Mouse (Mus musculus) C2C12 (cell line): ENCODE measurements around the gene Trim67. TPM values are rescaled to one million over a fixed set of nuclear protein-coding genes. Genes with fewer than 3 reads are reported as not detected.

ENCODE experiments used
- H3K27me3 ChIP-seq: one replicate; pipeline ENCODE4 v1.6.1; 2011; ENCODE audit not compliant: control insufficient read depth, insufficient read depth, insufficient read length
- H3K36me3 ChIP-seq: one replicate; pipeline ENCODE4 v1.6.1; 2011; ENCODE audit not compliant: control insufficient read depth, insufficient read depth
- H3K4me3 ChIP-seq: one replicate; pipeline ENCODE4 v1.5.1; 2011; ENCODE audit warnings: mild to moderate bottlenecking, control low read depth; ENCODE audit not compliant: poor library complexity, insufficient read depth, severe bottlenecking
- H3K79me2 ChIP-seq: one replicate; pipeline ENCODE4 v1.6.1; 2011; ENCODE audit not compliant: control insufficient read depth, insufficient read depth
- H3K79me3 ChIP-seq: one replicate; pipeline ENCODE4 v1.6.1; 2011; ENCODE audit warnings: low read depth, control low read depth
- H3ac ChIP-seq: one replicate; pipeline ENCODE3; 2011; ENCODE audit warnings: low read depth; ENCODE audit not compliant: control insufficient read depth, insufficient read length
- CEBPB ChIP-seq: IDR thresholded peaks from one replicate; pipeline ENCODE4 v1.6.1; 2011; ENCODE audit warnings: low read depth, mild to moderate bottlenecking, control low read depth, moderate library complexity
- CTCF ChIP-seq: IDR thresholded peaks from one replicate; pipeline ENCODE4 v1.5.1; 2011; ENCODE audit not compliant: control insufficient read depth, insufficient read depth, insufficient read length
- FOSL1 ChIP-seq: IDR thresholded peaks from one replicate; pipeline ENCODE4 v1.8.0; 2011; ENCODE audit warnings: mild to moderate bottlenecking, low read length; ENCODE audit not compliant: poor library complexity, insufficient read depth, severe bottlenecking
- MAX ChIP-seq: IDR thresholded peaks from one replicate; pipeline ENCODE4 v1.6.1; 2011; ENCODE audit warnings: mild to moderate bottlenecking, control low read depth
- MYOD1 ChIP-seq: IDR thresholded peaks from one replicate; pipeline ENCODE4 v1.6.1; 2011; ENCODE audit warnings: low read depth; ENCODE audit not compliant: control insufficient read depth, insufficient read length
- MYOG ChIP-seq: IDR thresholded peaks from one replicate; pipeline ENCODE4 v1.6.1; 2011; ENCODE audit not compliant: control insufficient read depth, insufficient read length; ENCODE audit errors: extremely low read depth
- USF1 ChIP-seq: IDR thresholded peaks from one replicate; pipeline ENCODE4 v1.6.1; 2011; ENCODE audit warnings: low read depth, mild to moderate bottlenecking, control low read depth, moderate library complexity
- long read RNA-seq, 2 experiments: library from polyadenylated mRNA; unstranded; transcript quantifications; one replicate each; pipeline ENCODE4 v2.0.0; 2019 to 2020
- polyA plus RNA-seq: library from polyadenylated mRNA; unstranded; fragments of >200 nt; fragmentation: generic; extraction: Trizol; gene quantifications from one replicate; pipeline ENCODE4 v1.2.1, GENCODE M21; 2012; ENCODE audit warnings: missing spikeins

Trim67 gene
- polyA plus RNA-seq, result not detected
- long read RNA-seq, experiment 1, result 0 reads
- long read RNA-seq, experiment 2, result 0 reads

GRCm38 (mm10) chr8:124792708-124793107 is at the start of gene Trim67:
Gene Trim67, plus strand, starts transcription at chr8:124793092.
- TF ChIP-seq CTCF (no peak), MAX (no peak), MYOD1 (no peak), MYOG (no peak), FOSL1 (no peak), CEBPB (no peak), USF1 (no peak)
- H3K27me3 ChIP-seq, result peaks cover 58% of the 10 kb centered on the region
- H3ac ChIP-seq, result peak within 1 kb of the TSS; percentile 46
- H3K36me3 ChIP-seq, result no peaks in the 10 kb centered on the region
- H3K4me3 ChIP-seq, result no peak within 1 kb of the TSS
- H3K79me3 ChIP-seq, result no peaks in the 10 kb centered on the region
- no peaks in the 10 kb centered on the region for H3K79me2 ChIP-seq

GRCm38 (mm10) chr8:124746661-124747060 is 46.2 kb upstream of the Trim67 start:
- Histone ChIP-seq H3K79me2 (no peaks in the 10 kb centered on the region), H3K79me3 (no peaks in the 10 kb centered on the region), H3K4me3 (no peak overlapping the region), H3K36me3 (no peaks in the 10 kb centered on the region), H3ac (no peak overlapping the region), H3K27me3 (peaks cover 41% of the 10 kb centered on the region)
- no peak for TF ChIP-seq USF1
- no peak for TF ChIP-seq CEBPB
- TF ChIP-seq MYOG, result no peak
- no peak for TF ChIP-seq MAX
- no peak for TF ChIP-seq FOSL1
- TF ChIP-seq CTCF, result no peak
- TF ChIP-seq MYOD1, result no peak

- H3K27me3 ChIP-seq, result peaks cover 74% of the 10 kb centered on the region
- no peaks in the 10 kb centered on the region for H3K79me2 ChIP-seq
- H3K79me3 ChIP-seq, result no peaks in the 10 kb centered on the region
- peak overlapping the region; percentile 32 for H3K4me3 ChIP-seq
- H3K36me3 ChIP-seq, result no peaks in the 10 kb centered on the region
- peak; percentile 33 for TF ChIP-seq CEBPB
- no peak for TF ChIP-seq FOSL1
- no peak for TF ChIP-seq MAX
- H3ac ChIP-seq, result peak overlapping the region; percentile 41
These were observed 41.7 kb upstream of the Trim67 start for GRCm38 (mm10) chr8:124751191-124751590.

- no peak for TF ChIP-seq FOSL1
- no peak for TF ChIP-seq USF1
- H3K79me2 ChIP-seq, result no peaks in the 10 kb centered on the region
- no peaks in the 10 kb centered on the region for H3K36me3 ChIP-seq
These were observed 41.2 kb upstream of the Trim67 start, which contains the start of gene Fam89a for GRCm38 (mm10) chr8:124751709-124752173. Gene Fam89a, minus strand, starts transcription at chr8:124751832.

GRCm38 (mm10) chr8:124752325-124752862 is 40.5 kb upstream of the Trim67 start:
- TF ChIP-seq USF1 (no peak), FOSL1 (no peak), MAX (no peak), MYOG (no peak), MYOD1 (no peak), CEBPB (no peak), CTCF (no peak)
- Histone ChIP-seq H3ac (no peak overlapping the region), H3K79me2 (no peaks in the 10 kb centered on the region), H3K36me3 (no peaks in the 10 kb centered on the region), H3K27me3 (peaks cover 65% of the 10 kb centered on the region), H3K79me3 (no peaks in the 10 kb centered on the region), H3K4me3 (no peak overlapping the region)

More at GRCm38 (mm10) chr8:124751709-124752173, 41.2 kb upstream of the Trim67 start, which contains the start of gene Fam89a:
- Histone ChIP-seq H3ac (peak within 1 kb of the TSS; percentile 41), H3K4me3 (peak within 1 kb of the TSS; percentile 32), H3K79me3 (no peaks in the 10 kb centered on the region), H3K27me3 (peaks cover 71% of the 10 kb centered on the region)

- Histone ChIP-seq H3K79me2 (no peaks in the 10 kb centered on the region), H3K27me3 (peaks cover 60% of the 10 kb centered on the region)
These were observed 38.6 kb upstream of the Trim67 start for GRCm38 (mm10) chr8:124754101-124754791.

More at GRCm38 (mm10) chr8:124754101-124754791, 38.6 kb upstream of the Trim67 start:
- TF ChIP-seq MYOD1, result no peak
- H3ac ChIP-seq, result no peak overlapping the region
- no peaks in the 10 kb centered on the region for H3K36me3 ChIP-seq
- no peak overlapping the region for H3K4me3 ChIP-seq
- no peaks in the 10 kb centered on the region for H3K79me3 ChIP-seq
